Mouse (Mus musculus): ENCODE measurements around the gene Slc48a1.

Slc48a1 gene

DNA sequence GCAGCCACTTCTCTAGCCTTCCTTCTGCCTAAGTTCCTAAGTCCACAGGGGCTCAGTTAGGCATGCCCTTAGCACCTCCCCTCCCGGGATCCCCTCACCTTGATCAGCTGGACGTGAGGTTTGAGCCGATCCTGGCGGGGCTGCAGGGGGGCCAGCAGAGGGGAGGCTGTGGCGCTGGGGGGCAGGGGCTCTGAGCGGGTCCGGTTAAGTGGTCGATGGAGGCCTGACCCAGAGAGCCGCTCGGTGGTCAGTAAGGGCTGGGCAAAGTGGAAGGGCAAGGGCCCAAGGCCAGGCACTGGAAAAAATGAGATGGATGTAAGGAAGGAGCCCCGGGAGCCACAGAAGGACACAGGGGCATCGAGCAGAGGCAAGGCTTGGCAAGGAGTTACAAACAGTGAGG is 29.5 kb downstream of the Slc48a1 start:
- no peak for DNase-seq (ENCODE audit: low spot score)

DNA sequence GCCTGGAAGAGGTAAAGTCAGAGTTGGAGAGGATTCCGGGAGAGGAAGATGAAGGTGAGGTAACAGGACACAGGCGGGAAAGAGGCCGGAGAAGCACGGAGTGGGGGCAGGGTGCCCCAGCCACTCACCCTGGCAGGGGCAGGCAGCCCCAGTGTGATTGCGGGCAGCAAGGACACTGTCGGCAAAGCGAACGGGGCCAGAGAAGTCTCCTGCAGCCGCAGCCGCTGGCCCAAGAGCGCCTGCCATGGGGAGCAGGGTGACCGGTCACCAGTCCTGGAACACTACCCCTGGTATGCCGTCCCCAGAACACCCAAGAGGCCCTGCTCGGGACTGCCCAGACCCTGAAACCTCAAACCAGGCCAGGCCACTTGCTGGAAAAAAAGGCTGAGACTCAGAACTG is 30.2 kb downstream of the Slc48a1 start:
- no peak for DNase-seq (ENCODE audit: low spot score)

DNA sequence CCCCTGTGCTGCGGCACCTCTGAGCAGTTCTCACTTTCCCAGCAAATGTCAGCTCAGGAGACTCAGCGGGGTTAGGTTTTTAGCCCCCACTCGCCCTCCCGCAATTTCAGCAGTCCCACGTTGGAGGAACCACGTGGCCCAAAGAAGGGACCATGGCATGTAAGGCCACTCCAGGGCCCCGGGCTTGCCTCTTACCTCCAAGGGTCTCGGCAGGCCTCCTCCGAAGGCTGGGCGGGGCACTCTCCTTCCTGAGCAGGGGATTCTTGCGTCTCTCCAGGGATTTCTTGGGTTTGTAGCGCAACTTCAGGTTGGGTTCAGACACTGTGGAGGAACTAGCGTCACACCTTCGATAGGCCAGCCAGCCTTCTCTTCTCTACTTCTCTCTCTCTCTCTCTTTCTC is 30.9 kb downstream of the Slc48a1 start:
- DNase-seq (ENCODE audit: low spot score): no peak

DNA sequence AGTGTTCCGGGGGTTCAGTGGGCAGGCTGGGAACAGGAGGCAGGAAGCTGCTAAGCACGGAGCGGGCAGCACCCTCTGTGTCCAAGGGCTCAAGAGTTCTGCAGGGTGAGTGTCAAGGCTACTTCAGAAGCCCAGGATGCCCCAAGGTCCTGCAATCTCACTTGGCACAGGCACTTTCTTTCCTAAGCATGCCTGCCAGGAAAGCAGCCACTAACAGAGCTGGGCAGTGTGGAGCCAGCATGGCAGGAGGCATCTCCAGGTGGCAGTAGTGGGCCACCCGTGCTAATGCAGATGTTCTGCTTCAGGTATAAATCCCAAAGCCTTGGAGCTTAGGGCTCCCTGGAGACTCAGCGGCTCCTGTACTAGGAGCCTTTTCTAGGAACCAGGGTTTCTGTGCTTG is 31.6 kb downstream of the Slc48a1 start:
- peak; percentile 63 for DNase-seq (ENCODE audit: low spot score)

DNA sequence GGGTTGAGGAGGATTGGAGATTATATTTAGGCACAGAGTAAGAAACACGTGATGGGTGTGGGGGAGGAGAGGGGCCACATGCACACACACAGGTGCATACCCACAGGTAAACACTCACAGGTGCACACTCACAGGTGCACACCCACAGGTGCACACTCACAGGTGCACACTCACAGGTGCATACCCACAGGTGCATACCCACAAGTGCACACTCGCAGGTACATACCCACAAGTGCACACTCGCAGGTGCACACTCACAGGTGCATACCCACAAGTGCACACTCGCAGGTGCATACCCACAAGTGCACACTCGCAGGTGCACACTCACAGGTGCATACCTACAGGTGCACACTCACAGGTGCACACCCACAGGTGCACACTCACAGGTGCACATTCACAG is 32.1 kb downstream of the Slc48a1 start:
- DNase-seq (ENCODE audit: low spot score): no peak

DNA sequence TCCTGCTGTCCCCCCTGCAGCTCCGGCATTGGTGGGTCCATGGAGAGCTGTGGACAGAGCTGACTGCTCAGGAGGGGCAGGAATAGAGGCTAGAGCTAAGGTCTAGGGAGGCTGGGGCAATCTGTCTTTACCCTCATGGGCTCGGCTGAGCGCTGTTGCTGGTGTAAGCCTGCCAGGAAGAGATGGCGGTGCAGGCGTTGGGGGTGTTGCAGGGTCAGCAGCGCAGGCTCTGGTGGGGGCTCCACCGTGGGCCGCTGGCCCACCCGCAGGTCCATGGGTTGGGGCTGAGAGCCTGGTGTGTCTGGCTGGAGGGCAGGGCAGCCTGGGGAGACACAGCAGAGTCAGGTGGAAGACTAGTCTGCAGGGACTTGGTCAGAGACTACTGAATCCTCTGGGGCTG is 33.0 kb downstream of the Slc48a1 start:
- no peak for DNase-seq (ENCODE audit: low spot score)

GRCm38 (mm10) chr15:97812126-97812525 is 33.8 kb downstream of the Slc48a1 start:
- DNase-seq (ENCODE audit: low spot score): peak; percentile 80

- DNase-seq (ENCODE audit: low spot score): no peak
Observed at GRCm38 (mm10) chr15:97812875-97813274, 34.6 kb downstream of the Slc48a1 start.

DNA sequence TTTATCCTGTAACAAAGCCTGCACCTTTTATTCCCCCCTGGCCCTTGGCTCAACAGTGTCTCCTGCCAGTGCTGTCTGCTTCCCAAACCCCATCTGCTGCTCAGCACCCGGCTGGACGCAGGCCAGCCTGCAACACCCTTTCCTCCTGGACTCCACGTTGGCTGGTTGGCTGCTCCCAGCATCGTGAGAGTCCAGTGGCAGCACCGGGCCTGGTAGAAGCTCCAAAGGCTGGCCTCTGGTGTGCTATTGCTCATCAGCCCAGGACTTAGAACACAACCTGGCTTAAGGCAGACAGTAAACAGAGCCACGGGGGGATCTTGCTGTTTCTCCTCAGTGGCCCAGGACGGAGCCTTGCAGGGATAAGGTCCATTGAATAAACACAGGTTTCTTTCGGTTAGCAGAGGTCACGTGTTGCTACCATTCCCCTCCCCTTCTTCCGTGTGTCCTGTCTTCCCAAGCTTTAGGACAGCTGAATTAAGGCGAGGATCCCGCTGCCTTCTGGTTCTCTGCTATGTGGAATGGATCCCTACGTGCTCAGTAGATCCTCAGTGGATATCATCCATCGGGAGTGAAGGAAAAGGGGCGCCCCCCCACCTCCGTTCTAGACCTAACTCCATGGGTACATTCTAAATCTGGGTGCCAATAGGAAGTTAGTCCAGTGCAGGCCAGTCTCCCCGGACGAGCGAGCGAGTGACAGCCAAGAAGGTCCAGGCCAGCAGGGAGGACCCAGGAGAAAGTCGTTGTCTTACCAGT is 35.3 kb downstream of the Slc48a1 start:
- no peak for DNase-seq (ENCODE audit: low spot score)

DNA sequence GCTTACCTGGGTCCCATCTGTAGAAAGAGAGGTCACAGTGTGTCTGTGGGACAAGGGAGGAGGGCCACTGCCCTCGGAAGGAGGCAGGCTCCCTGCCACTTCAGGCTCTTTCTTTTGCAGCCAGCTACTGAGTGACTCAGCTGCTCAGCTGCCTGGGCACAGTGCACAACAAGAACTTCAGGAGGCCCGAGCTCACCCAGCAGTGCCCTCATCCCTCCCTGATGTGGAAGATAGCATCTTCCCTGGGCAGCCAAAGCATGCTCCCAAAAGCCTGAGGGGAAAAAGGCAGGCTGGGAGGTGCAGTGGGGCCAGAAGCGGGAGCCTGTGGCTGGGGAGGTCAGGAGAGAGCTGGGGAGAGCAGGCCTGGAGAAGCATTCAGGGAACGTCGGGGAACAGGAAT is 36.4 kb downstream of the Slc48a1 start:
- DNase-seq (ENCODE audit: low spot score): no peak

DNA sequence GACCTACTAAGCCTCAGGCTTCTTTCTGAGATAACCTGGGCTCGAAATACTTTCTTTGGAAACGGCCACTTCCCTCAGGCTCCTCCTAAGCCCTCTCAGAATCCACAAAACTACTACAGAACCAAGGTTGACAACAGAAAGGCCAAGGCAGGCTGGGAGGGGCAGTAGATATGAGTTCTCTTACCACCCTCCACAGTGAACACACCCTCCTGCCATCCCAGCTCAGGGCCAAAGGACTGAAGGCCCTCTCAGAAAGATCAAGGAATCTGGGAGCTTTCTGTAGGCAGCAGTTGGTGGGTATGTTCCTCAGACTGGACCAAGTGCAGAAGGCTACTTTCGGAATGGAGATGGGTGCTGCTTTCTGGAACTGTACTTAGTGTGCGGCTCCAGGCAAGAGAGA is 36.9 kb downstream of the Slc48a1 start:
- DNase-seq (ENCODE audit: low spot score): no peak

GRCm38 (mm10) chr15:97816199-97816994 is 38.1 kb downstream of the Slc48a1 start:
- no peak for DNase-seq (ENCODE audit: low spot score)

DNA sequence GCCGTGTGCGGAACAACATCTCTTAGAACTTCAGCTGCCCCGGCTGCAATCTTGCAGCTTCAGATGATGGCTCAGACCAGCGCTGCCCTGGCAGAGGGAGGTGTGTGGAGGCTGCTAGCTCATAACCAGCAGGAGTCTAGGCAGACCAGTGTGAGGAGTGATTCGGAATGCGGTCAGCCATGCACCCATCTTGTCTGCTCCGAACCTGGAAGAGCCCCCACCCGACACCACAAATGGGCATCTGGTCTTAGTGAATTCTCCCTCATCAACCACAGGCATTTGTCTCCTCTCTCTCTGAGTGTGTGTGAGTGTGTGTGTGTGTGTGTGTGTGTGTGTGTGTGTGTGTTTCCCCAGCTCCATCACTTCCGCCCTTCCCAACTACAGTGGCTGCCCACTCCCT is 41.6 kb downstream of the Slc48a1 start:
- DNase-seq (ENCODE audit: low spot score): no peak

- DNase-seq (ENCODE audit: low spot score): no peak
Observed at GRCm38 (mm10) chr15:97821321-97821982, 43.1 kb downstream of the Slc48a1 start.

DNA sequence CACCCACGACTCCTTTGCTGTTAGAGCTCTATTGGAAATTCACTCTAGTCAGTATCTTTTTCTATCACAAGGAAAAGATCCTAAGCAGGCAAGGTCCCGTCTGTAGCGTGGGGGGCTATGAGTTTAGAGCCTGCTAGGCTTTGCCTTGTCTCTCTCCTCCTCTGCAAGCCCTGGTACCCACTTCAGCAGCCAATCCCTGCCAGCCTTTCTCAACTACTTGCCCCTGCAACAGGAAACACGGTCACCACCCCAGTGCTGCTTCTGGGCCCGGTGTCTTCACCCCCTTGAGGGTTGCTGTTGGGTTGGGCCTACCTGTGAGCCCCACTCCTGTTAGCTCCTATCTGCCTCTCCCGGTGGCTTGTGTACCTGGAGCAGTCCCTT is 43.7 kb downstream of the Slc48a1 start:
- no peak for DNase-seq (ENCODE audit: low spot score)

GRCm38 (mm10) chr15:97822545-97823228 is 44.4 kb downstream of the Slc48a1 start:
- no peak for DNase-seq (ENCODE audit: low spot score)

- DNase-seq (ENCODE audit: low spot score): no peak
Observed at GRCm38 (mm10) chr15:97823479-97823878, 45.2 kb downstream of the Slc48a1 start.

DNA sequence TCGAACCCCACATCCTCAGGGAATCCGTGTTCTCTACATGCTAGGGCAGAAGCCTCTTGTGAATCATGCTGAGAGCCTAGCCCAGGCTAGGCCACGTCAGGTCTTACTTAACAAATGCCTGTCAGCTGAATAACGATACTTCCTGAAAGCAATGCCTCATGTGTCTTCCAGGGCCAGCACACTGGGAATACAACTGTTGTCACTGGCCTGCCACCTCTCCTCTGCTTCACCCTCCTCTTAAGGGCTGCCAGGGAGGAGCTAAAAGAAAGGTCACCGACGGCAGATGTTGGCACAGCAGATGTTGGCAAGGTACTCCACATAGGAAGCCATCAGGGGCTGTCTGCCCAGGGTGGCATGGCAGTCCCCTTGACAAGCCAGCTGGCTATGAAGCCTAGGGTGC is 45.7 kb downstream of the Slc48a1 start:
- DNase-seq (ENCODE audit: low spot score): no peak

DNA sequence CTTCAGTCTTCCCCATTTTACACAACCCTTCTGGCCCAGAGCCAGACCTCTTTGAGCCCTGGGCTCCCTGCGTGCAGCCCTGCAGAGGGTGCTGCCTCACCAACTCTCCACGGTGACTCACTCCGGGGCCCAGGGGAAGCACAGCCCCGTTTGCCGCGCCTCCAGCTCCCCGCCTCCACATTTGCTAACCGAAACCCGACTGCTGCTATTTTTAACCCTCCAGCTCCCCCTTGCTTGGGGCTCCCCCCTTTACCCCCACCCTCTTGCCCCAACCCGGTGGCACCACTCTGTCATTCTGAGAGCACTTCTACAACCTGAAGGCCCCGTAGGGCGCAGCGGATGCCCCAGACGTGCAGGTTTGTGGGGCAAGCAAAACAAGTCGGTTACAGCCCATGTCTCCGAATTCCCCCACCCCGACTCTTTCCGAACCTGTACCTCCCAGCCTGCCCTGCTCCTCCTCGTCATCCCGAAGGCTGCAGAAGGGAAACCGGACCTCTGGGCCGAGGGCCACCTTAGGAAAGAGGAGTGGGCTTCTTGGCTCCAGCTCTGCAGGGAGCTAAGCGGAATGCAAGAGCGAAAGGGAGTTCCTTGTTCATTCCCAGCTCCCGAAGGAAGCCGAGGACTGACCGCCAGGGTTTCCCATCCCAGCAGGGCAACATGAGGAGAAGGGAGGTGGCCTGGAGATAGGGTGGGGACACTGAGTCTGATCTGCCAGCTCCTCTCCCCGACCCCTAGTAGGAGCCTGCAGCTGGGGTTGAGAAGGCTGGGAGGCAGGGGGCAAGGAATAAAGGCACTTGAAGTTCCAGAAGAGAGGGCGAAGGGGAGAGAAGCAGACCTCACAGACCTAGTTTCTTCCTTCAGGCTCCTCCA is 47.0 kb downstream of the Slc48a1 start:
- peak; percentile 64 for DNase-seq (ENCODE audit: low spot score)

GRCm38 (mm10) chr15:97825941-97826587 is 47.7 kb downstream of the Slc48a1 start:
- DNase-seq (ENCODE audit: low spot score): no peak

Data from testis, postnatal 14 days (tissue).